Mouse (Mus musculus) heart, embryonic 14.5 days (tissue): ENCODE results near the gene Bnipl. TPM values are rescaled to one million over a fixed set of nuclear protein-coding genes. Genes with fewer than 3 reads are reported as not detected.

Source experiments
- ATAC-seq: fragments of 200-750 bp; cut with Nextera tagmentation; 2 replicates; pipeline ENCODE4 v1.8.0; 2017; ENCODE audit warnings: low read depth, moderate TSS enrichment; ENCODE audit not compliant: insufficient number of reproducible peaks, insufficient read depth, low FRiP score
- H3K27ac ChIP-seq, 2 experiments: fragments of 200-500 bp in 1 of 2; fragments of 300-500 bp in 1 of 2; sonication (generic) in 1 of 2; replicated peaks in 1 of 2; 2 replicates each; pipeline ENCODE4 v1.5.1; 2012 to 2014; ENCODE audit warnings: low read depth in 2 of 2, low read length in 2 of 2, control low read depth in 1 of 2, mild to moderate bottlenecking in 1 of 2, mixed read lengths in 1 of 2; ENCODE audit not compliant: control insufficient read depth in 1 of 2, insufficient read depth in 1 of 2
- H3K27me3 ChIP-seq: fragments of 300-500 bp; sonication (generic); 2 replicates; pipeline ENCODE4 v1.6.1; 2014; ENCODE audit warnings: mild to moderate bottlenecking, low read length, control low read depth; ENCODE audit not compliant: control insufficient read depth, insufficient read depth
- H3K36me3 ChIP-seq: fragments of 300-500 bp; sonication (generic); 2 replicates; pipeline ENCODE4 v1.6.1; 2014; ENCODE audit warnings: mild to moderate bottlenecking, control low read depth, low read length, mixed read lengths; ENCODE audit not compliant: control insufficient read depth, insufficient read depth
- H3K4me1 ChIP-seq, 2 experiments: fragments of 200-500 bp in 1 of 2; fragments of 300-500 bp in 1 of 2; sonication (generic) in 1 of 2; 2 replicates each; pipeline ENCODE4 v1.6.1; 2012 to 2014; ENCODE audit warnings: low read length in 2 of 2, control low read depth in 1 of 2, mixed read lengths in 1 of 2; ENCODE audit not compliant: control insufficient read depth in 2 of 2, insufficient read depth in 2 of 2
- H3K4me2 ChIP-seq: fragments of 300-500 bp; sonication (generic); 2 replicates; pipeline ENCODE4 v1.6.1; 2014; ENCODE audit warnings: mild to moderate bottlenecking, low read length
- H3K4me3 ChIP-seq, 2 experiments: fragments of 200-500 bp in 1 of 2; fragments of 300-500 bp in 1 of 2; sonication (generic) in 1 of 2; 2 replicates each; pipeline ENCODE4 v1.5.1; 2012 to 2014; ENCODE audit warnings: low read length in 2 of 2, mild to moderate bottlenecking in 2 of 2, control low read depth in 1 of 2, low read depth in 1 of 2, moderate library complexity in 1 of 2; ENCODE audit not compliant: control insufficient read depth in 1 of 2, insufficient read depth in 1 of 2
- H3K9ac ChIP-seq: fragments of 300-500 bp; sonication (generic); 2 replicates; pipeline ENCODE4 v1.6.1; 2014; ENCODE audit warnings: mild to moderate bottlenecking, low read length
- H3K9me3 ChIP-seq: fragments of 300-500 bp; sonication (generic); 2 replicates; pipeline ENCODE4 v1.6.1; 2016; ENCODE audit warnings: low read length, control low read depth; ENCODE audit not compliant: control insufficient read depth
- WGBS: fragments of 180-500 bp; shearing (Covaris S2); extraction: QIAGEN DNeasy Blood & Tissue Kit; methylation state at CpG from one replicate; pipeline ENCODE4 v1.1.7; 2014; 5-methylcytosine and 5-hydroxymethylcytosine counted together
- polyA plus RNA-seq: library from polyadenylated mRNA; unstranded; fragments of >200 nt; fragmentation: Nextera tagmentation; extraction: Ambion mirVana; gene quantifications from 2 replicates; pipeline ENCODE4 v1.2.1, GENCODE M21; 2014

The Bnipl gene
- polyA plus RNA-seq, 1 experiment from 2014 or later: not detected

- Histone ChIP-seq H3K9ac (peak overlapping the region; percentile 16; the same call in 1 of the 2 replicates), H3K4me3 (no peak overlapping the region), H3K27ac (no peak overlapping the region), H3K4me2 (no peak overlapping the region), H3K27me3 (no peaks in the 10 kb centered on the region), H3K4me1 (peaks cover 0 to 13% of the 10 kb centered on the region in 2 experiments; a peak in 2 of 4 replicates), H3K9me3 (no peaks in the 10 kb centered on the region), H3K36me3 (peaks cover 47% of the 10 kb centered on the region)
- WGBS: 69% methylated on average over 5 of the region's 5 CpGs
- no peak for ATAC-seq
Measured at GRCm38 (mm10) chr3:95269789-95270188, 18.8 kb upstream of the Bnipl start.

DNA sequence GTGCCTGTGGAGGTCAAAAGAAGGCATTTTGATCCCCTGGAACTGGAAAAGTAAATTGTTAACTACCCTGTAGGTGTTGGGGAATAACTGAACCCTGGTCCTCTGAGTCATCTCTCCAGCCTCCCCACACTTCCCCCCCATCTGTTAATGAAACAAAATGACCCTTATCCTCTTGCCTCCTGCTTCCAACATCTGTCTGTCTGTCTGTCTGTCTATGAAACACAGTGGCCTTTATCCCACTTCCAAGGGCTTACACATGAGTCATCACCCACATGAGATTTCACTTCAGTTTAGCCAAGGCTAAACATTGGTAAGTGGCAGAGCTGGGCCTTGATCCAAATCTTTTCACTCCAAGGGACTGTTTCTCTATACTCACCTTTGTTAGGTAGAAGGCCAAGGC, 16.9 kb upstream of the Bnipl start:
- peaks cover 0 to 3% of the 10 kb centered on the region in 2 experiments; a peak in 1 of 4 replicates for H3K4me1 ChIP-seq
- no peaks in the 10 kb centered on the region for H3K27me3 ChIP-seq
- no peaks in the 10 kb centered on the region for H3K9me3 ChIP-seq
- no peak for ATAC-seq
- no peak overlapping the region for H3K4me3 ChIP-seq
- no peak overlapping the region for H3K4me2 ChIP-seq
- no peak overlapping the region for H3K27ac ChIP-seq
- H3K36me3 ChIP-seq: peaks cover 66% of the 10 kb centered on the region
- H3K9ac ChIP-seq: no peak overlapping the region

DNA sequence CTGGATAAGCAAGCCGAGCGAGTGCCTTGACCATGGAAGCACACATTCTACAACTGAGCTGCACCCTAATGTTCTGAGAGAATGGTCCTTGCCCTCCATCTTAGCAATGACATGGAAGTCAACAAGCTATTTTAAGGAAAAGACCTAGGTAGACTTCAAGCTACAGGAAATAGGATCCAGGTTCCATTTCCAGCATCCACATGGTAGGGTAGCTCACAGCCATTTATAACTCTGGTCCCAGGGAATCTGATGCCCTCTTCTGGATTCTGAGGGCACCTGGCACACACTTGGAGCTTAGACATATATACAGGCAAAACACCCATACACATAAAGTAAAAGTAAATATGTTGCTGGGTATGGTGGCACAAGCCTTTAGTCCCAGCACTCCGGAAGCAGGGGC, 15.1 kb upstream of the Bnipl start:
- Histone ChIP-seq H3K9me3 (no peaks in the 10 kb centered on the region), H3K27me3 (no peaks in the 10 kb centered on the region), H3K9ac (no peak overlapping the region), H3K36me3 (peaks cover 84% of the 10 kb centered on the region), H3K4me3 (no peak overlapping the region), H3K27ac (no peak overlapping the region), H3K4me2 (no peak overlapping the region), H3K4me1 (peaks cover 0 to 2% of the 10 kb centered on the region in 2 experiments; a peak in 1 of 4 replicates)
- WGBS: 95% methylated on average over 3 of the region's 3 CpGs
- no peak for ATAC-seq

- Histone ChIP-seq H3K9me3 (no peaks in the 10 kb centered on the region), H3K4me2 (no peak overlapping the region), H3K4me1 (no peaks in the 10 kb centered on the region), H3K27ac (no peak overlapping the region), H3K27me3 (no peaks in the 10 kb centered on the region), H3K36me3 (peaks cover 95% of the 10 kb centered on the region), H3K9ac (no peak overlapping the region), H3K4me3 (no peak overlapping the region)
- 75% methylated on average over 1 of the region's 1 CpGs for WGBS
- no peak for ATAC-seq
Measured at GRCm38 (mm10) chr3:95264724-95265123, 13.7 kb upstream of the Bnipl start.

DNA sequence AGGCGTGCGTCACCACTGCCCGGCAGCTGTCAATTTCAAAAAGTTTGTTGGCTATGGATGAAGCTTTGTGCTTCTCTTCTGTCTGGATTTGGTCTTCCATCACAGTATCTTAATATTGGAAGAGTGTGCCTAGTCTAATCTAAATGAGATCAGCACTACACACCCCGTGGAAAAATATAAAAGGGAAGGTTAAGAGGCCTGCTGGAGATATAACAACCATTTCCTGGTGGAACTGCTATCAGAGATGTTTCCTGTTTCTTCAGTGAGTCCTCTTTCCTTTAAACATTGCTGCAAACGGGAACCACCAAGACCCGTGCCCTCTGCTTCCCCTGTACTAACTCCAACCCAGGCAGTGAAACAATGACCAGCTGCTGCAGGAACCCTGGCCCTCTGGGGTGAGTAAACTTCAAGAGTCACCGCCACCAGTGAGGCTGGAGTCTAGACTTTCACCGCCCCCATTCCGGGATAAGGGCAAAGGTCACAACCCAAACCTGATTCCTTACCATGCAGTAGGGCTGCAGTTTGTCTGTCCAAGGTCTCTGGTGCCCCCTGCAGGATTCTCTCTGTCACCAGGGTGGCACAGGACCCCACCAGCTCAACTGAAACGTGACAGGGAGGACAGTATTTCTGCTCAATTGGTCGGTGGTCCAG, 12.2 kb upstream of the Bnipl start:
- H3K27ac ChIP-seq: no peak overlapping the region
- H3K4me3 ChIP-seq: no peak overlapping the region
- H3K9me3 ChIP-seq: no peaks in the 10 kb centered on the region
- ATAC-seq: no peak
- no peak overlapping the region for H3K4me2 ChIP-seq
- no peak overlapping the region for H3K9ac ChIP-seq
- H3K36me3 ChIP-seq: peaks cover 94% of the 10 kb centered on the region
- no peaks in the 10 kb centered on the region for H3K4me1 ChIP-seq
- 51% methylated on average over 11 of the region's 11 CpGs for WGBS
- no peaks in the 10 kb centered on the region for H3K27me3 ChIP-seq

DNA sequence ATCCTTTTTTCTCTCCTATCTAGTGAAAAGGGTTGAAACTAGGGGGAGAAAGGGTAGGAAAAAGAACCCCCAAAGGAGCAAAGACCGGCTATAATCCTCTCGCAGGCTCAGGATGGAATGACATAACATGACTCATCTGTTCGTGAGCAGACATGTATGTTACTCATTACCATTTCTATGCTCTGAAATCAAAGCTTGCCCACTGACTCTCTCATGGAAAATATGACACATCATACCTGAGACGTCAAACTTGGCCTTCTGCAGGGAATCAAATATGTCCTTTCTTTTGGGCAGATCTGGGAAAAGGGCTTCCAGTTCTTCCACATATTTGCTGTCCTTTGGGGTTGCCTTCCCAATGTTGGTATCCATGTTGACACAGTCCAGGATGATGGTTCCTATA, 11.0 kb upstream of the Bnipl start:
- Histone ChIP-seq H3K36me3 (peaks cover 94% of the 10 kb centered on the region), H3K9me3 (no peaks in the 10 kb centered on the region), H3K4me2 (no peak overlapping the region), H3K4me1 (no peaks in the 10 kb centered on the region), H3K27me3 (no peaks in the 10 kb centered on the region), H3K4me3 (no peak overlapping the region), H3K27ac (no peak overlapping the region), H3K9ac (no peak overlapping the region)
- no peak for ATAC-seq
- 86% methylated on average over 4 of the region's 4 CpGs for WGBS

DNA sequence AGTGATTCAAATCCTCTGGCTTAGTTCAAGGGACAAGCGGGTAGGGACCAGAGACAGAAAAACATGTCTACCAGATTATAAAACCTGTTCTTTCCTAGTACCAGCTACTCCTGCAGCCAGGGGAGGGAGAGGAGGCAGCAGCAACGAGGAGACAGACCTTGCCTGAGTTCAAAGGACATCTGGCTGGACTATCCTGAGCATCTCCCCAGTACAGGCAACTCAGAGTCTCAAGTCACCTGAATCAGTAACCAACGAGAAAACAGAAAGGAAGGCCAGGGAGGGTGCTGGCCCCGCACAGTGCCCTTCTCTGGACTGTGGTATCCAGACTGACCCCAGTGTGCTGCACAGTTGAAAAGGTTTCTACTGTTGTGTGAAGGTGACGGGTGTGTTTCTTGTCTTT, 5.9 kb upstream of the Bnipl start:
- H3K27me3 ChIP-seq: no peaks in the 10 kb centered on the region
- H3K9me3 ChIP-seq: no peaks in the 10 kb centered on the region
- H3K27ac ChIP-seq: no peak overlapping the region
- no peak overlapping the region for H3K9ac ChIP-seq
- WGBS: 88% methylated on average over 5 of the region's 5 CpGs
- H3K4me1 ChIP-seq: no peaks in the 10 kb centered on the region
- H3K36me3 ChIP-seq: peaks cover 93% of the 10 kb centered on the region
- no peak for ATAC-seq
- H3K4me2 ChIP-seq: no peak overlapping the region
- no peak overlapping the region for H3K4me3 ChIP-seq

DNA sequence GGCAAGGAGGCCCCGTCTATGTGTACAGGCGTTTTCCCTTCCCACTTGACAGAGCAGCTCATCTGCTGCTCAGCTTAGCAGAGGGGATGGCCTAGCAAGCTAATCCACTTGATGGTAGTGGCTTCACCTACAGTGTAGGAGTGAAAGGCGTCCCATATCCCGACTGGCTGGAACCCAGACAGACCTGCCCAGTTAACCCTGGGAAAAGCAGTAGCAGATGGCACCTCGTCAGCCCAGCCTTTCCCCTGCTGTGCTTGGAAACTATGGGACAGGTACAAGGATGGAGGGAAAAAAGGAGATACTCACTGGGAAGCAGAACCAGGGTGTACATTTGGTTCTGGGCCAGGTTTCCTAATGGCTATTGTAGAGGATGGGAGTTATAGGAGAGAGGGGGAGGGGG, 632 bp downstream of the Bnipl start:
- Histone ChIP-seq H3K4me3 (no peak overlapping the region), H3K4me1 (no peaks in the 10 kb centered on the region), H3K9me3 (no peaks in the 10 kb centered on the region), H3K9ac (no peak overlapping the region), H3K27me3 (no peaks in the 10 kb centered on the region), H3K36me3 (peaks cover 37% of the 10 kb centered on the region), H3K4me2 (no peak overlapping the region), H3K27ac (no peak overlapping the region)
- 72% methylated on average over 5 of the region's 5 CpGs for WGBS
- ATAC-seq: no peak
